Mouse (Mus musculus): ENCODE measurements around the gene Ly6g5b.

- TF ChIP-seq CTCF (IDR thresholded peaks at IDR 0.05; ENCODE audit: control insufficient read depth, insufficient read depth, insufficient replicate concordance, low read depth, low read length) (no peak), POLR2A (IDR thresholded peaks at IDR 0.05; ENCODE audit: control insufficient read depth, low read depth, low read length) (no peak)
These were observed 38.7 kb upstream of the Ly6g5b start for GRCm38 (mm10) chr17:35153931-35154330.
